Mouse (Mus musculus) hindbrain, embryonic 16.5 days (tissue): ENCODE data around the gene Cd82. TPM values are rescaled to one million over a fixed set of nuclear protein-coding genes. Genes with fewer than 3 reads are reported as not detected.

ENCODE experiments used
- ATAC-seq: fragments of 200-750 bp; cut with Nextera tagmentation; 2 replicates; pipeline ENCODE4 v1.8.0; 2017; ENCODE audit warnings: moderate TSS enrichment, moderate library complexity
- H3K27ac ChIP-seq: fragments of 300-500 bp; sonication (generic); 2 replicates; pipeline ENCODE4 v1.5.1; 2014; ENCODE audit warnings: low read depth, mild to moderate bottlenecking, control low read depth, low read length, moderate library complexity
- H3K27me3 ChIP-seq: fragments of 300-500 bp; sonication (generic); replicated peaks from 2 replicates; pipeline ENCODE4 v1.6.1; 2014; ENCODE audit warnings: low read length; ENCODE audit not compliant: control insufficient read depth, insufficient read depth
- H3K36me3 ChIP-seq: fragments of 300-500 bp; sonication (generic); 2 replicates; pipeline ENCODE4 v1.6.1; 2014; ENCODE audit warnings: mild to moderate bottlenecking, low read length, moderate library complexity, mixed read lengths; ENCODE audit not compliant: control insufficient read depth, insufficient read depth
- H3K4me1 ChIP-seq: fragments of 300-500 bp; sonication (generic); 2 replicates; pipeline ENCODE4 v1.6.1; 2014; ENCODE audit warnings: low read depth, low read length; ENCODE audit not compliant: control insufficient read depth, insufficient read depth
- H3K4me2 ChIP-seq: fragments of 300-500 bp; sonication (generic); 2 replicates; pipeline ENCODE4 v1.6.1; 2014; ENCODE audit warnings: mild to moderate bottlenecking, low read length, control low read depth, moderate library complexity
- H3K4me3 ChIP-seq: fragments of 300-500 bp; sonication (generic); 2 replicates; pipeline ENCODE4 v1.5.1; 2014; ENCODE audit warnings: mild to moderate bottlenecking, low read length, control low read depth, moderate library complexity
- H3K9ac ChIP-seq: fragments of 300-500 bp; sonication (generic); 2 replicates; pipeline ENCODE4 v1.6.1; 2014; ENCODE audit warnings: low read depth, mild to moderate bottlenecking, control low read depth, low read length, moderate library complexity
- H3K9me3 ChIP-seq: fragments of 300-500 bp; sonication (generic); 2 replicates; pipeline ENCODE4 v1.6.1; 2014; ENCODE audit warnings: mild to moderate bottlenecking, low read length, moderate library complexity; ENCODE audit not compliant: control insufficient read depth
- WGBS: fragments of 180-500 bp; shearing (Covaris S2); extraction: QIAGEN DNeasy Blood & Tissue Kit; methylation state at CpG from one replicate; pipeline ENCODE4 v1.1.7; 2014; 5-methylcytosine and 5-hydroxymethylcytosine counted together
- polyA plus RNA-seq: library from polyadenylated mRNA; unstranded; fragments of >200 nt; fragmentation: Nextera tagmentation; extraction: Ambion mirVana; gene quantifications from 2 replicates; pipeline ENCODE4 v1.2.1, GENCODE M21; 2015

The Cd82 gene
- 24.5 and 26.8 TPM in 2 replicates for polyA plus RNA-seq

DNA sequence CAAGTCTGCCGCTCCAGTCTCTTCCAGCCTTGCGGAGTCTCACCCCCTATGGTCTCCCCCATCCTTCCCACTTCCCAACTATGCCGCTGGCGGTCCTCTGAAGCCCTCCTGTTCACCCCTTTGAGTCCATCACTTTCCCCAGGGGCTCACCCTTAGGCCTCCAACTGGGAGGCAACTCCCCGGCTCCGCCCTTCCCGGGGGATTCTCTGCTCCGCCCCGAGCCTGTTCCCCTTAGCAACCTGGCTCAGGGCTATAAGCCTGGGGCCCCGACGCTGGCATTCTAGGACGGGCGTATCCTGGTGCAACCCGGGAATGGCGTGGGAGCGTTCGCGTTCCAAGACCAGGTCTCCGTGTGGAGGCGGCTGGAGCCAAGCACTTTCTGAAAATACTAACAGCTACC is at the start of gene Cd82:
Cd82 (minus strand) TSS at position 381 of the 400 bp plus-strand sequence.
- Histone ChIP-seq H3K9me3 (no peaks in the 10 kb centered on the region), H3K4me2 (peak within 1 kb of the TSS; percentile 60), H3K4me3 (peak within 1 kb of the TSS; percentile 37), H3K27ac (no peak within 1 kb of the TSS), H3K4me1 (peaks cover 12% of the 10 kb centered on the region), H3K9ac (peak within 1 kb of the TSS; percentile 42), H3K36me3 (no peaks in the 10 kb centered on the region), H3K27me3 (peaks cover 4% of the 10 kb centered on the region)
- 2% methylated on average over 20 of the region's 20 CpGs for WGBS
- peak; percentile 63 for ATAC-seq

GRCm38 (mm10) chr2:93512130-93512529 is 49.2 kb upstream of the Cd82 start:
- no peak overlapping the region for H3K4me3 ChIP-seq
- no peaks in the 10 kb centered on the region for H3K9me3 ChIP-seq
- H3K4me2 ChIP-seq = no peak overlapping the region
- WGBS = 46% methylated on average over 7 of the region's 7 CpGs
- peak overlapping the region; percentile 31; the same call in 1 of the 2 replicates for H3K9ac ChIP-seq
- no peak overlapping the region for H3K27ac ChIP-seq
- no peaks in the 10 kb centered on the region; the same call in 1 of the 2 replicates for H3K27me3 ChIP-seq
- ATAC-seq = peak; percentile 61; the same call in 1 of the 2 replicates
- no peaks in the 10 kb centered on the region for H3K4me1 ChIP-seq
- no peaks in the 10 kb centered on the region for H3K36me3 ChIP-seq

DNA sequence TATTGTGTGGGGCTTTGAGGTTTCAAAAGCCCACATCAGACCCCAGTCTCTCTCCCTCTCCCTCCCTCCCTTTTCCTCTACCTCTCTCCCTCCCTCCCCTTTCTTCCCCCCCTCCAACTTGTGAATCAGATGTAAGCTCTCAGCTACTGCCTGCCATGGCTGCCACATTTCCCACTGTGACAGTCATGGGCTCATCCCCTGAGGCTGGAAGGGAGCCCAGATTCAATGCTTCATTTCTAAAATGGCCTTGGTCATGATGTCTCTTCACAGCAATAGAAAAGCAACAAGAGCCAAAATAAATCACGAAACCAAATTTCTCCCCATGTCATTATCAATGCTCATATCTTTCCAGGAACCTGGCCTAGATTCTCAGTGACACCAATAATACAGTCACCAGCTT is 47.9 kb upstream of the Cd82 start:
- H3K9me3 ChIP-seq = no peaks in the 10 kb centered on the region
- no peak overlapping the region for H3K4me2 ChIP-seq
- H3K27ac ChIP-seq = no peak overlapping the region
- no peaks in the 10 kb centered on the region for H3K36me3 ChIP-seq
- H3K9ac ChIP-seq = no peak overlapping the region
- no peaks in the 10 kb centered on the region for H3K4me1 ChIP-seq
- WGBS = 74% methylated on average over 1 of the region's 1 CpGs
- ATAC-seq = no peak
- no peaks in the 10 kb centered on the region for H3K27me3 ChIP-seq
- no peak overlapping the region for H3K4me3 ChIP-seq

DNA sequence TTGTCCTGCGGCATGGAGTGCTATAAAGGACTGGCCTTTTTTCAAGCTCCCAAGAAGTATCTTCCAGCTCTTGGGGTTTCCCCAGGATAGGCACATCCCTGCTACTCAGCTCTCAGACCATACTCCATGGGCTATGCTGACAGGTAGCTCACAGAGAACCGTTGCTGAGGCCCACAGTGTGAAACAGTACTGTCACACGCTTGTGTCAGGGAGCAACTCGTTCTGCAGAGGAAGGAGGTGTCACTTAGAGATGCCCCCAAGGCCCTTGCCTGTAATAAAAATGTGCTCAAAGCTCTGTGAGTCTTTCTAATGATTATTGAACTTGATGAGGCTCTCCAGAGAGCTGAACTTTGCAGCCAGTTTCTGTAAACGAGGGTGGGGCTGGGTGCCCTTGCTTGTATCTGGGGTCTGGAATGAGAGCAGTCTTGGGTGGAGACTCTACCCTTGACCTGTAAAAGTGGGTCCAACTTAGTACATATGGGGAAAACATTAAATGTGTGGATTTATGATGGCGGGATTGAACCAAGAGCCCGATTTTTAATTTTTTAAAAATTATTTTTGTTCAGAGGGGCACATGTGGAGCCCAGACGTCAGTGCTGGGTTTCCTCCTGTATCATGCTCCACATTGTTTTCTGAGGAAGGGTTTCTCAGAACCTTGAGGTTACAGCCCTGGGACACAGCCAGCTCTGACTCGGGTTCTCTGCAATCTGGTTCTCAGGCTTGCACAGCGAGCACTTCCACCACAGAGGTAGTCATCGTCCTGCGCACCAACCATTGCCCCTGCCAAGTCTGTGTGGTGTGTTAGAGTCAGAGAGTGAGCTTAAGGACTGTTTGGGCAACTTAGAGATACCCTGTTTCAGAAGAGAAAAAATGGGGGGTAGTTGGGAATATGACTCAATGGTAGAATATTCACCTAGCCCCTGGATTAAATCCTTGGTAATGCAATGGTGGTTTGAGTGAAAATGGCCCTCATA is 47.1 kb upstream of the Cd82 start:
- WGBS = 86% methylated on average over 12 of the region's 12 CpGs
- no peak for ATAC-seq
- H3K9me3 ChIP-seq = no peaks in the 10 kb centered on the region

GRCm38 (mm10) chr2:93505091-93505490 is 42.2 kb upstream of the Cd82 start:
- Histone ChIP-seq H3K4me3 (no peak overlapping the region), H3K27ac (no peak overlapping the region), H3K4me2 (no peak overlapping the region), H3K9me3 (no peaks in the 10 kb centered on the region), H3K4me1 (no peaks in the 10 kb centered on the region; the same call in 1 of the 2 replicates), H3K27me3 (no peaks in the 10 kb centered on the region), H3K9ac (no peak overlapping the region), H3K36me3 (no peaks in the 10 kb centered on the region)
- 62% methylated on average over 6 of the region's 6 CpGs for WGBS
- peak; percentile 48; the same call in 1 of the 2 replicates for ATAC-seq

More for the DNA sequence above, 47.1 kb upstream of the Cd82 start:
- Histone ChIP-seq H3K27me3 (no peaks in the 10 kb centered on the region), H3K4me3 (no peak overlapping the region), H3K4me1 (no peaks in the 10 kb centered on the region; the same call in 1 of the 2 replicates), H3K27ac (no peak overlapping the region), H3K4me2 (no peak overlapping the region), H3K9ac (no peak overlapping the region), H3K36me3 (no peaks in the 10 kb centered on the region)

DNA sequence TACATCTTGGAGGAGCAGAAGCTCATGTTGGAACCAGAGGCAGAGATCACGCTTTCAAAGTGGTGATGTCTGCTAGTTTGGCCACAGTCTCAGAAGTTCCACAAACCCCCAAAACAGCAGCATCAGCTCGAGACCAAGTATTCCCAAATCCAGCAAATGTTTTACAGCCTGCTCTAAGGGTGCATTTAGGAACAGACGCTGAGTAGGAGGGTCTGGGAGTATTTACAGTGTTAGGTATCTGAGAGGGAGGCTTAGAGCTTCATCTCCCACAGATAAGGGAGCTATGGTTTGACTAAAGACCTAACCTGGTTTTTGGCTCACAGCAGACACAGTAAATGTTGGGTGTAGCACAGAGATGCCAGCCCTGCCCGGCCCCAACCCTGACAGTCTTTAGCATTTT is 40.4 kb upstream of the Cd82 start:
- Histone ChIP-seq H3K36me3 (no peaks in the 10 kb centered on the region), H3K27ac (no peak overlapping the region), H3K9ac (no peak overlapping the region), H3K9me3 (no peaks in the 10 kb centered on the region), H3K4me1 (no peaks in the 10 kb centered on the region; the same call in 1 of the 2 replicates), H3K27me3 (no peaks in the 10 kb centered on the region), H3K4me2 (no peak overlapping the region), H3K4me3 (no peak overlapping the region)
- ATAC-seq = no peak
- WGBS = 74% methylated on average over 4 of the region's 4 CpGs

DNA sequence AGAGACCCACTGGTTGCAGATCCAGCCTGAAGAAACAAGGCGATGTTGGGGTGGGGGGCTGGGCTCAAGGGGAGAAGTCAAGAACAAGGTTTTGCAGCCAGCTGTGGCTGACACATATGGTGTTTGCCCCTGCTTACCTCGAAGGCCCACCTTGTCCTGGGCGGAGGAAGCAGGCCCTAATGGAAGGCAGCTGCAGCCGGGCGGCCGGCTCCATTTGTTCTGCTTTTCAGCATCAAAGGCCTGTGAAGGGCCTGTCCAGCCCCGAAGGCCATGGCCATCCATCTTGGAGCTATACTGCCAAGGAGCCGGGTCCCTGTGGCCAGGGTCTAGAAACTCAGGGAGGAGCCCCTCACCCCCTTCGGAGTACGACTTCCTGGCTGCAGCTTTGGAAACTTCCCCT is 38.4 kb upstream of the Cd82 start:
- Histone ChIP-seq H3K4me1 (no peaks in the 10 kb centered on the region; the same call in 1 of the 2 replicates), H3K4me2 (no peak overlapping the region), H3K27ac (no peak overlapping the region), H3K9ac (no peak overlapping the region), H3K27me3 (no peaks in the 10 kb centered on the region), H3K9me3 (no peaks in the 10 kb centered on the region), H3K4me3 (no peak overlapping the region), H3K36me3 (no peaks in the 10 kb centered on the region)
- ATAC-seq = no peak
- WGBS = 82% methylated on average over 10 of the region's 10 CpGs

GRCm38 (mm10) chr2:93497221-93497620 is 34.3 kb upstream of the Cd82 start:
- no peak for ATAC-seq
- no peak overlapping the region for H3K9ac ChIP-seq
- no peaks in the 10 kb centered on the region for H3K27me3 ChIP-seq
- no peak overlapping the region for H3K27ac ChIP-seq
- H3K9me3 ChIP-seq = no peaks in the 10 kb centered on the region
- no peak overlapping the region for H3K4me2 ChIP-seq
- no peak overlapping the region for H3K4me3 ChIP-seq
- WGBS = 86% methylated on average over 5 of the region's 5 CpGs
- no peaks in the 10 kb centered on the region for H3K4me1 ChIP-seq
- no peaks in the 10 kb centered on the region for H3K36me3 ChIP-seq

DNA sequence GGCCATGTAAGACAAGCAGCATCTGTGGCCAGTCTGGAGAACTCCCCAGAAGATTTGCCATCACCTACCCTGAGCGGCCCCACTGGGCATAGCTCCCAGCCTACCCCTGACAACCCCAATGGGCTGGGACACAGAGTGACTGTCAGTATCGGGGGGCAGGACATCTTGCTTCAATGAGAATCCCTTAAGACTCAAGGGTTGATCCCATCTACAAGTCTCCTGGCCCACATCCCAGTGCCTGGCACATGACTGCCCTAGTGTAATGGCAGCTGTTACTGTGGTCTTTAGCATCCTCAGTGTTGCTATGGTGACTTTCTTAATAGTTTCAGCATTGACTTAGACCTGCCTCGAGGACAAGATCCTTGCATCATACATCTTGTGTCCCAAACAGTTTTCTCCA is 32.2 kb upstream of the Cd82 start:
- H3K4me2 ChIP-seq = no peak overlapping the region
- H3K36me3 ChIP-seq = no peaks in the 10 kb centered on the region
- H3K4me1 ChIP-seq = no peaks in the 10 kb centered on the region
- H3K27ac ChIP-seq = no peak overlapping the region
- WGBS = 64% methylated on average over 3 of the region's 3 CpGs
- no peak overlapping the region for H3K4me3 ChIP-seq
- H3K9ac ChIP-seq = no peak overlapping the region
- H3K9me3 ChIP-seq = no peaks in the 10 kb centered on the region
- H3K27me3 ChIP-seq = no peaks in the 10 kb centered on the region
- peak; percentile 54 for ATAC-seq
